Mouse (Mus musculus): ENCODE data around the gene Sco1. TPM values are rescaled to one million over a fixed set of nuclear protein-coding genes. Genes with fewer than 3 reads are reported as not detected.
"Not testable (repeated sequence)": the region's sequence is repeated elsewhere in the genome, so short reads cannot be mapped to it uniquely, and the experiment has no call there.

Sco1 gene
- total RNA-seq, 1 experiment from 2014 or later: 17.9 TPM

GRCm38 (mm10) chr11:67080168-67080567, 27.7 kb downstream of the Sco1 start:
- ATAC-seq (replicated peaks; ENCODE audit: insufficient number of reproducible peaks, low FRiP score, low TSS enrichment, poor library complexity, severe bottlenecking): no peak

DNA sequence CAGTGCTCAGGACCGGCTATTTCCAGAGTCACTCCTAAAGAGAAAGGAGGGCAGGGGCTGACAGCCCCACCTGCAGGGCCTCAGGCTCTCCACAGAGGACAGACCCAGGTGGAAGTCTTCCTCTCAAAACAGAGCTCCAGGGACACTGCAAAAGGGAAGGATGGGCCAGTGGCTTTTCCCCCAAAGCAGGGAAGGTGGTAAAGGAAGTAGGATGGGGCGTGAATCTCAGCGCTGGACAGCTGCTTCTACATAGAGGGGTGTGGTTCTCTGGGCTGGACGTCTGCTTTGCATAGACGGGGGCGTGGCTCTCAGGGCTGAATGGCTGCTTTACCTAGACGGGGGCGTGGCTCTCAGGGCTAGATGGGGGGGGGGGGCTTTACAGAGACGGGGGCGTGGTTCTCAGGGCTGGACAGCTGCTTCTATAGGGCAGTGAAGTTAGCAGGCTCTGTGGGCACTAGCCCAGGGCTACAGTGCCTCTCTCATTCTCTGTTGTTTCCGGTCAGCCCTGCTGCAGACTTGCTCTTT, 28.7 kb downstream of the Sco1 start:
- no peak for ATAC-seq (replicated peaks; ENCODE audit: insufficient number of reproducible peaks, low FRiP score, low TSS enrichment, poor library complexity, severe bottlenecking)

DNA sequence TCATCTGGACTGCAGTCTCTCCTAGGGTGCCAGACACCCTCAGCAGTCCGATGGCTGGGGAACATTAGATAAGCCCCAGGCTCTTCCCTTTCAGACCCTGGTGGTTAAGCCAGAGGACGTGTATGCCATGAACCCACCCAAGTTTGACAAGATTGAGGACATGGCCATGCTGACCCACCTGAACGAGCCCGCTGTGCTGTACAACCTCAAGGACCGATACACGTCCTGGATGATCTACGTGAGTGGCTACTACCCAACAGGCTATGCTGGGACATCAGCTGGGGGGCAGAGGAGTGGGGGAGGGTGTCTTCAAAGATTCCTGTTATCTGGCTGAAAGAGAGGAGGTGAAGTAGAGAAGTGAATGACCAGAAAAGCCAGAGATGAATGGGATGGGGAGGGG, 29.7 kb downstream of the Sco1 start:
- no peak for ATAC-seq (replicated peaks; ENCODE audit: insufficient number of reproducible peaks, low FRiP score, low TSS enrichment, poor library complexity, severe bottlenecking)

DNA sequence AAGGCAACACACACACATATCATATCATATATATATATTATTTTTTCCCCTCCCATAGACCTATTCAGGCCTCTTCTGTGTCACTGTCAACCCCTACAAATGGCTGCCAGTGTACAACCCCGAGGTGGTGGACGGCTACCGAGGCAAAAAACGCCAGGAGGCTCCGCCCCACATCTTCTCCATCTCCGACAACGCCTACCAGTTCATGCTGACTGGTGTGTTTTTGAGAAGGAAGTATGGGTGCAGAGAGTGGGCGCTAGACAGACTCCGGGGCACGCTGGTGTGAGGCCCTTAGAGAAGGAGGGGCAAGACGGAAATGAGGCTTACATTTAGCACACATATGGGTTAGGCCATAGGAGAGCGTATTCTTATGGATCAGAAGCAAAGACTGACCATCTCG, 30.3 kb downstream of the Sco1 start:
- ATAC-seq (replicated peaks; ENCODE audit: insufficient number of reproducible peaks, low FRiP score, low TSS enrichment, poor library complexity, severe bottlenecking): no peak

- ATAC-seq (replicated peaks; ENCODE audit: insufficient number of reproducible peaks, low FRiP score, low TSS enrichment, poor library complexity, severe bottlenecking): no peak
Measured at GRCm38 (mm10) chr11:67083239-67083638, 30.8 kb downstream of the Sco1 start.

- ATAC-seq (replicated peaks; ENCODE audit: insufficient number of reproducible peaks, low FRiP score, low TSS enrichment, poor library complexity, severe bottlenecking): no peak
Measured at GRCm38 (mm10) chr11:67083712-67084340, 31.4 kb downstream of the Sco1 start.

- ATAC-seq (replicated peaks; ENCODE audit: insufficient number of reproducible peaks, low FRiP score, low TSS enrichment, poor library complexity, severe bottlenecking): peak; percentile 62
Measured at GRCm38 (mm10) chr11:67085489-67085888, 33.0 kb downstream of the Sco1 start.

- ATAC-seq (replicated peaks; ENCODE audit: insufficient number of reproducible peaks, low FRiP score, low TSS enrichment, poor library complexity, severe bottlenecking): no peak
Measured at GRCm38 (mm10) chr11:67086467-67087164, 34.1 kb downstream of the Sco1 start.

DNA sequence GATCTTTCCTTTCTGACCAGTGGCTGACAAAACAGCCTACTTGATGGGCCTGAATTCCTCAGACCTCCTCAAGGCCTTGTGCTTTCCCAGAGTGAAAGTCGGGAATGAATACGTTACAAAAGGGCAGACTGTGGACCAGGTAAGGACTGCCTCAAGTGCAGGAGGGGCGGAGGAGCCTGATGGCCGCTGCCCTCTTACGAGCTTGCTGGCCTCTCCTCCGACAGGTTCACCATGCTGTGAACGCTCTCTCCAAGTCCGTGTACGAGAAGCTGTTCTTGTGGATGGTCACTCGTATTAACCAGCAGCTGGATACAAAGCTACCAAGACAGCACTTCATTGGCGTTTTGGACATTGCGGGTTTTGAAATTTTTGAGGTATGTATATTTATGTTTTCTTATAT, 34.8 kb downstream of the Sco1 start:
- no peak for ATAC-seq (replicated peaks; ENCODE audit: insufficient number of reproducible peaks, low FRiP score, low TSS enrichment, poor library complexity, severe bottlenecking)

DNA sequence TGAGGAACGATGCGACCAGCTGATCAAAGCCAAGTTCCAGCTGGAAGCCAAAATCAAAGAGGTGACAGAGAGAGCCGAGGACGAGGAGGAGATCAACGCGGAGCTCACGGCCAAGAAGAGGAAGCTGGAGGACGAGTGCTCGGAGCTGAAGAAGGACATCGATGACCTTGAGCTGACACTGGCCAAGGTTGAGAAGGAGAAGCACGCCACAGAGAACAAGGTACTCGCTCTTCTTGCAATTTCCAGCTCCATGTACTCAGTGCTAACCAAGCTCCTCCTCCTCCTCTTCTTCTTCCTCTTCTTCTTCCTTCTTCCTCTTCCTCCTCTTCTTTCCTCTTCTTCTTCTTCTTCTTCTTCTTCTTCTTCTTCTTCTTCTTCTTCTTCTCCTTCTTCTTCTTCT, 39.9 kb downstream of the Sco1 start:
- ATAC-seq (replicated peaks; ENCODE audit: insufficient number of reproducible peaks, low FRiP score, low TSS enrichment, poor library complexity, severe bottlenecking): not testable (repeated sequence)

- no peak for ATAC-seq (replicated peaks; ENCODE audit: insufficient number of reproducible peaks, low FRiP score, low TSS enrichment, poor library complexity, severe bottlenecking)
Measured at GRCm38 (mm10) chr11:67093201-67093600, 40.7 kb downstream of the Sco1 start.

DNA sequence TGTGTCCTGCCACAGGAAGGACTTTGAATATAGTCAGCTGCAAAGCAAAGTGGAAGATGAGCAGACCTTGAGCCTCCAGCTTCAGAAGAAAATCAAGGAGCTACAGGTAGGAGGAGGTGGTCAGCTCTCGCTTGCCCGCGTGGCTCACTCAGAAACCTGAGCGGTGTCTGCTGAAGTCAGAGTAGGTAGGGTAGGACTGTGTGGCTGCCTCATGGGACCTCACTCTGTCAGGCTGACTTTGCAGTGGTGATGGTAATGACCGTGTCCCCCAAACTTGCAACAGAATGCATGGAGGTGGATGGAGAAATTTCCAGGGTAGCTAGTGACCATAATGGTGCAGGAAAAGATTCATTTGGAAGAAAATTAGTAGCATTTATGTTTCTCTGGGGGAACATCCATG, 41.2 kb downstream of the Sco1 start:
- no peak for ATAC-seq (replicated peaks; ENCODE audit: insufficient number of reproducible peaks, low FRiP score, low TSS enrichment, poor library complexity, severe bottlenecking)

DNA sequence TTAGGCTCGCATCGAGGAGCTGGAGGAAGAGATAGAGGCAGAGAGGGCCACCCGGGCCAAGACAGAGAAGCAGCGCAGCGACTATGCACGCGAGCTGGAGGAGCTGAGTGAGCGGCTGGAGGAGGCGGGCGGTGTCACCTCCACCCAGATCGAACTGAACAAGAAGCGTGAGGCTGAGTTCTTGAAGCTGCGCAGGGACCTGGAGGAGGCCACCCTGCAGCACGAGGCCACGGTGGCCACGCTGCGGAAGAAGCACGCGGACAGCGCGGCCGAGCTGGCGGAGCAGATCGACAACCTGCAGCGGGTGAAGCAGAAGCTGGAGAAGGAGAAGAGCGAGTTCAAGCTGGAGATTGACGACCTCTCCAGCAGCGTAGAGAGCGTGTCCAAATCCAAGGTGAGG, 42.0 kb downstream of the Sco1 start:
- no peak for ATAC-seq (replicated peaks; ENCODE audit: insufficient number of reproducible peaks, low FRiP score, low TSS enrichment, poor library complexity, severe bottlenecking)

DNA sequence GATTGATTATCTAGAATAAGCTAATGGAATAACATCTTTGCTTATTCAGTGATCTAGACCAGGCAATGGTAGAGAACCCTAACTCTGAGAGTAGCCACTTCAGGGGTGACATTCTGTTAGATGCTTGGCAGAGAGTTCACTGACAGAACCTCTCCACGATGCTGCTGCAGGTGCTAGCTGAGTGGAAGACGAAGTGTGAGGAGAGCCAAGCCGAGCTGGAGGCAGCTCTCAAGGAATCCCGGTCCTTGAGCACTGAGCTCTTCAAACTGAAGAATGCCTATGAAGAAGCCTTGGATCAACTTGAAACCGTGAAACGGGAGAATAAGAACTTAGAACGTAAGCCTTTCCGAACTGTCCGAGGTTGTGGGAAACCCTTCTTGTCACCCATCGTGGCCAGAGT, 45.2 kb downstream of the Sco1 start:
- no peak for ATAC-seq (replicated peaks; ENCODE audit: insufficient number of reproducible peaks, low FRiP score, low TSS enrichment, poor library complexity, severe bottlenecking)

- ATAC-seq (replicated peaks; ENCODE audit: insufficient number of reproducible peaks, low FRiP score, low TSS enrichment, poor library complexity, severe bottlenecking): no peak
Measured at GRCm38 (mm10) chr11:67098427-67098826, 46.0 kb downstream of the Sco1 start.

GRCm38 (mm10) chr11:67099241-67099640, 46.8 kb downstream of the Sco1 start:
- no peak for ATAC-seq (replicated peaks; ENCODE audit: insufficient number of reproducible peaks, low FRiP score, low TSS enrichment, poor library complexity, severe bottlenecking)

GRCm38 (mm10) chr11:67100169-67100568, 47.7 kb downstream of the Sco1 start:
- no peak for ATAC-seq (replicated peaks; ENCODE audit: insufficient number of reproducible peaks, low FRiP score, low TSS enrichment, poor library complexity, severe bottlenecking)

GRCm38 (mm10) chr11:67101713-67102112, 49.2 kb downstream of the Sco1 start:
- peak; percentile 68; the same call in 1 of the 2 replicates for ATAC-seq (replicated peaks; ENCODE audit: insufficient number of reproducible peaks, low FRiP score, low TSS enrichment, poor library complexity, severe bottlenecking)

DNA sequence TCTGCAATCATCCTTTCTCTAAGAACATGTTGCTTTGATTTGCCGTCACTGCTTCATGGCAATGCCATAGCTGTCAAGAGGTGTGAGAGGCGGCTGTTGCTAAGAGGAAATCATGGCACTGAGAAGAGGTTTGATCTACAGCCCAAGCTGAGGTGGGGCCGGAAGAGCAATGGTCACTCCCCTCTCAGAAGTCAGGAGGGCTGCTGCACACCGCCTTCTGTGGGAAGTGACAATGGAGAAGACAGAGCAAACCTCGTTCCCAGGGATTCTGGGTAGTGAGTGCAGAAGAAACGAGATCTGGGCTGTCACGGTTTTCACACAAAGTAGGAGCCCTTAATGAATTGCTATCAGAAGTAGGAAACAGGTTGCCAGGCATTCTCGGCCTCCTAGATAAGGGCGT, 50.8 kb downstream of the Sco1 start:
- ATAC-seq (replicated peaks; ENCODE audit: insufficient number of reproducible peaks, low FRiP score, low TSS enrichment, poor library complexity, severe bottlenecking): no peak

- no peak for ATAC-seq (replicated peaks; ENCODE audit: insufficient number of reproducible peaks, low FRiP score, low TSS enrichment, poor library complexity, severe bottlenecking)
Measured at GRCm38 (mm10) chr11:67104242-67104641, 51.8 kb downstream of the Sco1 start.
